Mouse (Mus musculus): ENCODE results near the gene Rph3al.

Rph3al gene

DNA sequence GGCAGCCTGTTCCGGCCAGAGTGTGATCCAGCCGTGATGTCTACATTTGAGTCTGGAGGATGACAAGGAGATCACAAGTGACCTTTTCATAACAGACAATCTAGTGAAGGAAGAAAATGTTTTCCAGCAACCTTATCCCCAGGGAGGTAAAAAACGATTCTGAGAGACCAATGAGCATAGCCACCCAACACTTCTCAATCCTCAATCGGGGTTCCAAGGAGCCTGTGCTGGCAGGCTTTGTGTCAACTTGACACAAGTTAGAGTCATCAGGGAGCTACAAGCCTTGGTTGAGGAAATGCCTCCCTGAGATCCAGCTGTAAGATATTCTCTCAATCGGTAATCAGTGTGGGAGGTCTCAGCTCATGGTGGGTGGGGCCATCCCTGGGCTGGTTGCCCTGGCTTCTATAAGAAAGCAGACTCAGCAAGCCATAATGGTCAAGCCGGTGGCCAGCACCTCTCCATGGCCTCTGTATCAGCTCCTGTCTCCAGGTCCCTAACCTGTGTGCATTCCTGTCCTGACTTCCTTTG, at the start of gene Rph3al:
Gene Rph3al, minus strand, starts transcription at position 51 of the 528 bp plus-strand sequence.
- peak; percentile 48 for DNase-seq

DNA sequence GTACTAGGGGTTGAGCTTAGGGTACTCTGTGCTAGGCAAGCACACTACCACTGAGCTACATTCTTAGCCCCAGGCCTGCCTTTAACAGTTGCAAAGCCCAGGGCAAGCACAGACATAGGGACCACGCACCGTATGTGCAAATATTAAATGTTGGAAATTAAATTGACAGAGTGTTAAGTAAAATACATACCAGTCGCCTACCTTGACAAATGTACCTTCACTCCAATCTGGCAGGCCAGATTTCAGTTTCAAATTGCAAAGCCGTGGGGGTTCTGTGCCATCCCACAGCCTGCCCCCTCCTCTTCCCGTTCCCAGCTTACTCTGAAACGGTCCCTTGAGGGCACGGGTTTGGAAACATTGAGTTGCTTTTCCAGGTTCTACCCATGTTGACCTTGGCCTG, 47.7 kb upstream of the Rph3al start:
- DNase-seq, result no peak

DNA sequence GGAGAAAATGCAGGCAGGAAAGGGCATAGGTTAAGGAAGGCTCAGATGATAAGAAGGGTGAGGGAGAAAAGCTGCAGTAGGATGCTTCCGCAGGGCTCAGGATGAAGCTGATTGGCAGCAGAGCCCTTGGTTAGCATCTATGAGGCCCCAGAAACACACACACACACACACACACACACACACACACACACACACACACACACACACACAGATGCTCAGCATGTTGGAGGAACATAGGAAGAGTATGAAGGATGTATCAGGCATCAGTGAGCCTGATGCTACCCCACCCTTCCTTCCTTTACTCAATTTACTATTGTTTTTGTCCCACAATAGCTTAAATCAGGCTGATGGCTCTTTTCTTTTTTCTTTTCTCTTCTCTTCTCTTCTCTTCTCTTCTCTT, 46.4 kb upstream of the Rph3al start:
- no peak for DNase-seq

DNA sequence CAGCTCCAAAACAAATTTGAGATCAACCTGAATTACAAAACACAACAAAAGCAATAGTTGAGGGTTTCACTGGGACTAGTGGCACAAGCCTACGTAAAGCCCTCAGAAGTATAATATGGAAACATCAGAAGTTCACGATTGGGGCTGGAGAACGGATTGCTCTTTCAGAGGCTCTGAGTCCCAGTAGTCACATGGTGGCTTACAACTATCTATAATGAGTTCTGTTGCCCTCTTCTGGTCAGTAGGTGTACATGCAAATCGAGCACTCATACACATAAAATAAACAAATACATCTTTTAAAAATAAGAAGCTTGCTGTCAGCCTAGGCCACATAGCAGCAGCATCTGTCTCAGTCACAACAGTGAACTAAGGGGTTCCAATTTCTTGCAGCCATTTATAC, 45.0 kb upstream of the Rph3al start:
- DNase-seq, result no peak

DNA sequence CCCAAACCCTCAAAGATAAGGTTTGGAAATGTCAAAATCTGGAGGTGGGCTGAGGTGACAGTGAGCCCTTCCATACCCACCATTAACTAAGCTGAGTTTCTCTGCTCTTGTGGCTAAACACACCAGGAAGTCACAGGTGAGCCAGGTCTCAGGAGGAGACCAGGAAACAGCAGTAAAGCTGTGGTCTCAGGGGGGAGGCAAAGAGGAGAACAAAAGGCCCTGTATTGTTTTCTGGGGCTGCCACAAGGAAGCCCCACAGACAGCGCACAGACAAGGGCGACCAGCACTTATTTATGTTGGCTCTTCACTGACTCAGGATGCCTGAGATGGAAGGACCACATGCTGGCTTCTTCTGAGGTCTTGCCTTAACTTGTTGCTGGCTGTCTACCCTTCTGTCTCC, 42.2 kb upstream of the Rph3al start:
- no peak for DNase-seq

DNA sequence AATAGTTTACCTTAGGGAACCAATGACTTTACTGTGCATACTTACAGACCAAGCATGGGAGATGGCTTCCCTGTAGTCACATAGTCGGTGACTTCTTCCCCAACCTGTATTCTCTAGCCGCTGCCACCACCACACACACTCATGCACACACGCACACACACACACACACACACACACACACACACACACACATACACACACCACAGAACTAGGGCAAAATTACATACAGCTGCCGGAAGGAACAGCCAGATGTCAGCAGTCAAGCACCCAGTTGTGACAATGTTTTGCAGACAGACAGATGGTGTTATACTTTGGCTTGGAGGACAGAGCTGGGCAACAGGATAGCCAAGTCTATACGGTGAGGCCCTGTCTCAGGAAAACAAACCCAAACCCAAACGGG, 39.8 kb upstream of the Rph3al start:
- no peak for DNase-seq

DNA sequence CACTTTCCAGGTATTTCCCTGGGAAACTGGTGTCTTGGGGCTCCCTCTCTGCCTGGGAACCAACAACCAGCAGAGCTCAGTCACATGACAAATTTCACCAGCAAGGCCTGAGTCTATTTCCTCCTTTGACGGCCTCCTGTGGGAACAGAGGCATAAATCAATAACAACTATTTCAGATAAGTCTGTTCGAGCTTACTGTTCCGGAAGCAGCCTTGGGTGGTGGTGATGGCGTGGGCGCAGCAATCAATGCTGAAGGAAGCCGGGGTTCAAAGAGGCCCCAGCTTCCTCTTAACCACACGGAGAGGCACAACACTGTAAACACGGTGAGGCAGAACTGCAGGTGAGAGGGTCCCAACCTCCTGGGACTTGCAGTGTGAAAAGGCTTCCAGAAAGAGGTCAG, 38.5 kb upstream of the Rph3al start:
- peak; percentile 40 for DNase-seq

DNA sequence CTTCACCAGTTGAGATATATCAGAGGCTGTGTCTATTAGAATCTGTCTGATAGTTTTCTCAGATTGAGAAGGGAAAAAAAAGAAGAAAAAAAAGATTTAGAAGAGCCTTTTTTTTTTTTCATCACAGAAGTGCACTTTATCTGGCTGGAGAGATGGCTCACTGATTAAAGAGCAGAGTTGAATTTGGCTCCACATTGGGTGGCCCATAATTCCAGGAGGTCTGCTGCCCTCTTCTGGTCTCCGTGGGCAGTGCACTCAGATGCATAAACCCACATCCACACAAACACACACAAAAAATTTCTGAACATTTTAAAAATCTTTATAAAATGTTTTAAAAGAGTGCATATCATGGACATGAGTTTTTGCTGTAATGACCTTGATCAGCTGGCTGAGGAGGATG, 35.8 kb upstream of the Rph3al start:
- no peak for DNase-seq

DNA sequence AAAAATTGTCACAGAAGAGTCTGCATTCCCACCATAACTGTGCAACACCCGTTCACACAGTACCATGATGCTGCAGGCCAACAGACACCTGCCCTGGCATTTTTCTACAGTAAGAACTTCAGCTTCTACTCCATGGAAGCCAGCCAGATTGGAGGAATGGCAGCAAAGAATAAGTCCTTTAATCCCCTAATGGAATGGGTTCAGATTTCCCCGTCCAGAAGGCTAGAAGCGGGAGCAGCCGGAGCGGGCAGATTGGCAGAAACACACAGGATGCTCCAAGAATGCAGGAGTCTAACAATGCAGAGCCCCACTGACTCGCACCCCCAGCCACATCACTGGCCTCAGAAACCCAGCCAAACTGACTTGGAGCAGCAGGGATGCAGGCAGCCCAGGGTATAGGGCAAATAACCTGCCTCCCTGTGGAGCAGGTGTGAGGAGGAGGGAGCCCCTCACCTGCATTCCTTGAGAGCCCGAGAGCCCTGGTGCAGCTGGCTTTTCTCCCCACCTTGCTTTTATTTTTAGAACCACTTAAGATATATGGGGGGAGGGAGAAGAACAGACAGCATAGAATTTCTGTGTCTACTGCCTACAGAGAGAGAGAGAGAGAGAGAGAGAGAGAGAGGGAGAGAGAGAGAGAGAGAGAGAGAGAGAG, 34.8 kb upstream of the Rph3al start:
- no peak for DNase-seq

DNA sequence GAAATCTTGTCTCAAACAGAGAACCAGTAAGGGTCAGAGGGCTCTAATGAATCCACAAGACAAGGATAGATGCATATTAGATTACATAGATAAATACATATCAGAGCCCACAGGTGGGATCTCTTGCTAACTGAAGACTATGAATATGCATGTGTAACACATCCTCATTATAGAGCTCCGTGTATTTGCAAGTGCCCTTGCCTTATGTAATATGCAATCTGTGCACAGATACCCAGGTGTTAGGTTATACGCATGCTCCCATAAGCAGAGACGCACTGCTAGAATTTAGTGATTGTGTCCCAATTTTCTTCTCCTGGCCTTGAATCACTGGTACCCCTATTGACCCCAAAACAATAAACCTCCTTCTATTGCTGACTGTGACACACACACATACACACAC, 34.0 kb upstream of the Rph3al start:
- no peak for DNase-seq

DNA sequence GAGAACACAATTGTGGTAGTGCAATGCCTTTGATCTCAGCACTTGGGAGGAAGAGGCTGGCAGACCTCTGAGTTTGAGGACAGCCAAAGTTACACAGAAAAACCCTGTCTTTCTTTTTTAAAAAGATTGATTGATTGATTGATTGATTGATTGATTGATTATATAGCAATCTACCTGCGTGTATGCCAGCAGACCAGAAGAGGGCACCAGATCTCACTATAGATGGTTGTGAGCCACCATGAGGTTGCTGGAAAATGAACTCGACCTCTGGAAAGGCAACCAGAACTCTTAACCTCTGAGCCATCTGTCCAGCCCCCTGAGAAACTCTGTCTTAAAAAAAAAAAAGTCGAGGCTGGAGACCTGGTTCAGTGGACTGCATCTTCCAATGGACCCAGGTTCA, 32.4 kb upstream of the Rph3al start:
- DNase-seq, result no peak

DNA sequence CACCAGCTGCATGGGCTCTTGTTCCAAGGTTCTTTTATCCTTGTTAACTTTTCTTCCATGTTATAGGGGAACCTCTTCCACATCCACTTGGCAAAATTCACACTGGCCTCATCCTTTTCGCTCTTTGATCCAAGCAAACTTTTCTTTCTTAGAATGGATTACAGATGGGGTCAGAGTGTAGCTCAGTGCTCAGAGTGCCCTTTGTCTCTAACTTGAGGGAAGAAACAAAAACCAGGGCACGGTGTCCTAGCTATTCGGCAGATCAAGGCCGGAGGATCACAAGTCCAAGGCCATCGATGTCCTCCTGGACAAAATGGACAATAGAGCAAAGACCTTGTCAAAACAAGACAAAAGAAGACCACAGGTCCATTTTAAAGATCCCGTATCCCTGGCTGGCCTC, 30.5 kb upstream of the Rph3al start:
- no peak for DNase-seq

DNA sequence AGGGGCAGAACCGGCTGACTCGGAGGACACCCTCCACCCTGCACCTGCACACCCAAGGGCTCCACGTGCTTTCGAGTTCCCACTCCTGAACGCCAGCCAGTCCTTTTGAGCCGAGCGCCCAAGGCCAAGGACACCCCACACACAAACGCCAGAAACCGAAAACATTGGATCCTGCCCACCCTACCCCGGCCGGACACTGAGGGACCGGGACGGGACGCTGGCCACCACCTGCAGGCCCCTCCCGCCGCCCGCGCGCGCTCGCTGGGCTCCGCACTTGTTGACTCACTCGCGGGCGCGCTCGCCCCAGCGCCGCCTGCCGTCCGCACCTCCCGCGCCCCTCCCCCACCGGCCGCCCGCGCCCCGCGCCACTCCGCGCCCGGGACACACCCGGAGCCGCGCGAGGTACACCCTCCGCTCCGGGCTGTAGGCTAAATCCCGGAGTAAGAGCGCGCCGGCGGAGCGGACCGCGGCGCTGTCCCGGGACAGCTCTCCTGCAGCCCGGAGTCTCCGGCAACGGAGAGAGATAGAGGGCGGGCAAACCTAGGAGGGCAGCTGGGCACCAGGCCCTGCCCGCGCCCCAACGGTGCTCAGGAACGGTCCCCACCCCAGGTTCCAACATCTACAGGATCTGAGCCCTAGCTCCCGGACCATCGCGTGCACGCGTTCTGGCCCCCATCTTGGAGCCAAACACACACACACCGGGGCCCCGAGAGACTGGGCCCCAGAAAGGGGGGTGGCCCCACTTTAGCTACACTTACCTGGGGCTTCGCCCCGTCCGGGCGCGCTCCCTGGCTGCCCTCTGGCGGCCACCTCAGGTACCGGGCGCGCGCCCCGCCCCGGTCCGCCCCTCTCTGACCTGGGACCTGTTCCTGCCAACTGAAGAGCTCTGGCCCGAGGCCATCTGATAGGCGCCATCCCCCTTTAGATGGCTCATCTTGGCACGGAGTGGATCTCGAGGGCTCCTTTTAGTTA, 28.5 kb upstream of the Rph3al start:
- DNase-seq, result peak; percentile 93

DNA sequence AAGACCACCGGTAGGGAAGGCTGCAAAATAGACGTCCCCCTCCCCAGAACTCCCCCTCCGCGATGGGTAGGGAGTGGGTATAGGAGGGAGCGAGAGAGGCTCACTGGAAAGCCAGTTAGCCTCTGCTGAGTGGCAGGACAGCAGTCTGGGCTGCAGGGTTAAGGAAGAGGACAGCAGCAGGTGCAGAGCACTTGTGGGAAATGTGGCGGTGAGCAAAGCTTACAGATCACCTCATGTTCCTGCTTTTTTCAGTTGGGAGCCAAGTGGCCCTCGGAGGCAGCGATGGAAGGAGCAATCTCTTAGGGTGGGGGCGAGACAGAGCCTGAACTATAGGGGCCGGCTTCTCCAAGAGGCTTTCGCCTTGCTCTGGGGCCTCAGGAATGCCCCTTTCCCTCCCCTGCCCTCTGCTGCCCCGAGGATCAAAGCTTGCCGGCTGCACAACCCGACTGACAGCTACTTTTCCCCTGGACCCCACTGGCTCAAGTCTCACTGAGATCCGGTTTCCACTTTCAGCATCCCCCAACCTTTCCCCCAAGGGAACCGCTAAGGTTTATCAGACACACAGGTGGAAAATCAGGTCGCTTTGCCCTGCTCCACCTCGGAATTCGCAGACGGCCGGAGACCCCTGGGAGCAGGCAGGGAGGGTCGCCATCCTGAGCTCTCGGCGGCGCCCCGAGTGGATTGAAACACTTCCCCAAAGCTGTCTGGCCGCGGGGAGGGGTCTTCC, 27.6 kb upstream of the Rph3al start:
- DNase-seq, result peak; percentile 18

DNA sequence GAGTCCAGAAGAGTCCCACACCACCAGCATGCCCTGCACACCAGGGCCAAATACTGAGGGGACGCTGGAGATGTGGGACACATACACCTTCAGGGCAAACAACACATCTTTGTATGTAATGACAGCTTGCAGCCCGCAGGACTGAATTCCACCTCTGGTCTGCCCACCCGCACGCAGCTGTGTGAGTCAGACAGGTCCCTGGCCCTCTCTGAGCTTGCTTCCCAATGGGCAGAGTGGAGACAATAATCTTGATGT, 26.2 kb upstream of the Rph3al start:
- no peak for DNase-seq

DNA sequence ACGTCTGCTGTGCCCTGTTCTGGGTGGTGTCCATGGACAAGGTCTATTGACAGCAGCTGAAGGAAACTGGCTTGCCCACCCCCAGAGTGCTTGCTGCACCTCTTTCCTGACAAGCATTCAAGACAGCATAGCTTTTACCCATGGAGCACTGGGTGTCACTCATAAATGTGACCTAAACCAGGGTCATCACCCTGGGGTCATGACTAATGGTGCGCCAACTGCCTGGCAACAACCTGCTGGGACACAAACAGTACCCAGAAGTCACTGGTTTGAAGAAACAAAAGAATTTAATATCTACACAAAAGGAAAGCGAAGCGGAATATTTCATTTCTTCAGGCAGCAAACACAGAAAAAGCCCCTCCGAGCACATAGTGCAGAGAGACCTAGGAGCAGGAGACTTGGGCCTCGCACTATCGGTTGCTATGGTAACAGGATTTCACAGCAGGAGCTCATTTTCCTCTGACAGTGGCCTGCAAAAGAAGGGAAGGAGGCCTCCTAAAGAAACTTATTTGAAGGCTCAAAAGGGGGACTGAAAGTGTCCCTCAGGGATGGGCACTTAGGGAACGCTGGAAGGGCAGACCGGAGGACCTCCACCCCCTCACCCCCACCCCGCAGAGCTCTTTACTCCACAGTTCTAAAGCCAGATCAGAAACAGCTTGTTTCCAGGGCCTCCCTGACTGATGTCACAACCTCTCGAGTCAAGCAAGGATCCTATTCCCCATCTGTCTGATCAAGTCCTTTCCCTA, 25.7 kb upstream of the Rph3al start:
- no peak for DNase-seq

DNA sequence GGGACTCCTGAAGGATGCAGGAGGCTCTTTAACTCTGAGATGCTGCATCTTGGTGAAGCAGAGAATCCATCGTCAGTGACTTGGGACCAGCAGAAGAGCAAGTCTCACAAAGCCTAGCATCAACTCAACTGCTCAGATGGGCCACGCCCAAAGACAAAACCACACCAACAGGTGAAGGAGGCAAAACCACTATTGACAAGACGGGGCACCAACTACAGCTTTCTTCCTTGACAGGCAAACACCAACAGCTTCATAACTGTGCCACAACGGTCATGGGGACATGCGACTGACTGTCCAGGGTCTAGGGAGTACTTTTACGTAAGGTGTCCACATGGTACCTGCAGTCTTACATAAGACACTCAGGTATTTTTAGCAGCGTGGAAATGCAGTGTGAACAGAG, 23.6 kb upstream of the Rph3al start:
- no peak for DNase-seq

DNA sequence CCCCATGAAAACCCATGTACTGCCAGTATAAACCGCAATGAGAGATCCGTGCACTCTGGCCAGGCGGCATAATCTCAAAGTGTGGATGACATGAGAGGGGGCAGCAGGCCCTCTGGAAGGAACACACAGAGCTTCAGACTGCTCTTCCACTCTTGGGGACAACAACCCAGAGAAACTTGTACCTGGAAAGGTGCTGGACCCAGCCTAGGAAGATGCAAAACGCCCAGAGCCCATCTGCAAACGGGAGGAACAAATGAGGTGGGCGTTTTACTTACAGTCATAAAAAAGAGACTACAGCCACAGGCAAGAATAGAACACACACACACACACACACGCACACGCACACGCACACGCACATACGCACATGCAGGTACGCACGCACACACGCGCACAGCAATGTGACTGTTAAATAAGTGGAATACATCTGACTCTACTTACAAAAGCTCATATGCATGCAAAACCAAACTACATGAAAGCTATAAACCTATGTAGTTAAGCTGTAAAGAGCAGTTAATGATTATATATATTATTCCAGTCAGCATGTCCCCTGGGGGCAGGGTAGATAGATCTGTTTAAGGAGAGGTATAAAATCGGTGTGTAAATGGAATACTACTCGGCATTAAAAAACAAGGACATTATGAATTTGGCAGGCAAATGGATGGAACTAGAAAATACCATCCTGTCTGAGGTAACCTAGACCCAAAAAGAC, 19.0 kb upstream of the Rph3al start:
- no peak for DNase-seq

DNA sequence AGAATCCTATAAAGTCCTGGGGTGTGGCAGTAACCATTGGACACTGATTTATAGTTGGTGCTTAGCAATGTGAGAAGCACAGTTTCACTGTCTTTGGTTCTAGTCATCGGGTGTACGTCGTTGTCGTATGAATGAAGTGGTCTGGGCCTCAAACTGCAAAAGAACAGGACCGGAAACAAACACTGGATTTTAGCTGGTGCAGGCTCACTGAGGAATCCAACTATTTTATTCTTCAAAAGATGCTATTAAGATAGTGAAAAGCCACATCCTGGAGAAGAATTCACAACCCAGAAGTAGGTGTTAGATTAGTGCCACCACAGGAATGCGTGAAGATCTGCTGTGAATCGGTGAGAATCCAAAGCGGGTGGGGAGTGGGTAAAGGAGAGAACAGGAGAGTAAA, 18.4 kb upstream of the Rph3al start:
- no peak for DNase-seq

DNA sequence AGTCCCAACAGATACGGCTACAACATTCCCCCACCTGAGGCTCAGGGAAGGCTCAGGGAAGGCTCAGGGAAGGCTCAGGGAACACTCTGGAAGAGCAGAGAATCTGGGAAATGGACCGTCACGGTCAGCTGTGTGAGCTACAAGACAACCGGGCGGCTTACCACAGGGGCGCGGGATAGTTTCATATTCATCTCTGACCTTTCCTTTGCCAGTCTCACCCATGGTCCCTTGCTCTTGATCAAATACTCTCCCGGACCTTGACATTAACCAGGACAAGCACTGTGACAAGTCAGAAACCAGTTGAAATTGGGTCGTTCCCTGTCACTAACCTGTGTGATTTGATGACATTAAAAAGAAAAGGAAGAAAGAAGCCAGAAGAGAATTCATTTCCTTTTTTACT, 16.7 kb upstream of the Rph3al start:
- no peak for DNase-seq

DNA sequence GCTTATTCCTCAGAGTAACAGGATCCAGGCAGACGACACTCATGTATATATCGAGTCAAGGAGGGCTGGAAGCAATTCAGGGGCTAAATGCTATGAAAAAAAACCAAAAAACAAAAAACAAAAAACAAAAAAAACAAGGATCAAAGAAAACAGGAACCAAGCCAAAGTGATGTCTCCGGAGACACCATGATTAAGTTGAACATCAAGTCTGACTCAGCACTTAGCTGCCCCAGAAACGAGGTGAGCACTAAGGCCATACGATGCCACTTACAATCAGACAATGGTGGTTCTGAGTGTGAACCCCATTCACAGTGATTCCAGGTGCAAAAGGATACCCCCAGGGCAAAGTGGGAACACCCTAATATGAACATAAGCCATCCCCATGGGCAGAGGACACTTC, 13.7 kb upstream of the Rph3al start:
- DNase-seq, result no peak

DNA sequence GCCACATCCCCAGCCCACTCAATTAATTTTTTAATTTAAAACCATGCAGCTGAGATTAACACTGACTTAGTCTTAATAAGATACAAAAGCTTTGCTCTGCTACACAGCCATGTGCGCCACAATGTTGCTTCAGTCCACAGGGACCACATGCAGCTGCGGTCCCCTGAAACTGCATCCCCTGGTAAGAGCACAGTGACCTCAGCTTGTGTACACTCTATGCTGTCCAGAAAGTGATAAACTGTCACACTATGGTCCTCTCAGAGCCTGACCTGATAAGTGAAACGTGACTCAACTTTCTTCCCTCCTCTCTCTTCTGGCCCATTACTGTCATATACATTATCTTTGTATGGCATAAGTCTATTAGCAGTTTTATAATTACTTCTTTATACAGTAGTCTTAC, 12.2 kb upstream of the Rph3al start:
- DNase-seq, result no peak

Data from kidney, adult 18-20 months (tissue).